Mouse (Mus musculus) G1E (cell line): Measurements from ENCODE around the gene Vps37d. TPM values are rescaled to one million over a fixed set of nuclear protein-coding genes. Genes with fewer than 3 reads are reported as not detected.

ENCODE experiments used
- ATAC-seq: 2 replicates; pipeline ENCODE4 v1.8.0; 2016; ENCODE audit warnings: mild to moderate bottlenecking; ENCODE audit not compliant: insufficient number of reproducible peaks, poor library complexity, low FRiP score, severe bottlenecking; ENCODE audit errors: extremely low read depth
- DNase-seq: peaks from one replicate; pipeline ENCODE4 v3.0.0; 2012; ENCODE audit warnings: low spot score
- H3K27me3 ChIP-seq: 2 replicates; pipeline ENCODE4 v1.6.1; 2012; ENCODE audit warnings: mild to moderate bottlenecking, low read length, inconsistent platforms; ENCODE audit not compliant: insufficient read depth
- H3K36me3 ChIP-seq: replicated peaks from 2 replicates; pipeline ENCODE3; 2012; ENCODE audit warnings: mild to moderate bottlenecking, inconsistent platforms
- H3K4me1 ChIP-seq: 2 replicates; pipeline ENCODE4 v1.6.1; 2012; ENCODE audit warnings: low read depth, low read length, inconsistent platforms, mixed read lengths; ENCODE audit not compliant: insufficient read depth
- H3K4me3 ChIP-seq: 2 replicates; pipeline ENCODE4 v1.5.1; 2012; ENCODE audit warnings: low read depth, mild to moderate bottlenecking, inconsistent platforms, low read length, moderate library complexity, mixed read lengths
- H3K9me3 ChIP-seq: replicated peaks from 2 replicates; pipeline ENCODE4 v1.6.1; 2012; ENCODE audit warnings: inconsistent platforms
- CTCF ChIP-seq: IDR thresholded peaks from 2 replicates; pipeline ENCODE4 v1.5.1; 2012; ENCODE audit warnings: low read depth, low read length, inconsistent platforms, mixed read lengths
- GATA1 ChIP-seq: IDR thresholded peaks from 2 replicates; pipeline ENCODE4 v1.6.1; 2012; ENCODE audit warnings: borderline replicate concordance, low read length, inconsistent platforms, mixed read lengths
- GATA2 ChIP-seq: IDR thresholded peaks from 2 replicates; pipeline ENCODE4 v1.6.1; 2012; ENCODE audit warnings: low read depth, low read length, inconsistent platforms, borderline replicate concordance
- POLR2AphosphoS5 ChIP-seq: IDR thresholded peaks from 2 replicates; pipeline ENCODE4 v1.6.1; 2012; ENCODE audit warnings: low read depth, low read length, inconsistent platforms; ENCODE audit not compliant: insufficient replicate concordance
- TAL1 ChIP-seq: conservative IDR thresholded peaks from 2 replicates; pipeline ENCODE4 v1.6.1; 2012; ENCODE audit warnings: low read depth, low read length, inconsistent platforms, mixed read lengths
- polyA plus RNA-seq: library from polyadenylated mRNA; stranded (reverse); fragments of >175 nt; gene quantifications from 2 replicates; pipeline ENCODE4 v1.2.3, GENCODE M21; 2012
- total RNA-seq, 2 experiments: library from RNA; stranded (forward) in 1 of 2; stranded (reverse) in 1 of 2; fragments of 200-1000 nt in 1 of 2; fragments of >200 nt in 1 of 2; fragmentation: Nextera tagmentation in 1 of 2; gene quantifications; 2 replicates each; pipeline ENCODE4 v1.2.3; 2014 to 2017

Vps37d gene
- total RNA-seq (2014; fragmentation: Nextera tagmentation): not detected in 2 replicates
- total RNA-seq (2017): not detected in 2 replicates
- 0.41 and 0.72 TPM in 2 replicates for polyA plus RNA-seq

- peak; percentile 34; the same call in 1 of the 2 replicates for ATAC-seq
- peak within 1 kb of the TSS; percentile 68 for H3K4me3 ChIP-seq
- peaks cover 46% of the 10 kb centered on the region for H3K27me3 ChIP-seq
Observed at GRCm38 (mm10) chr5:135077564-135078481, at the start of gene Vps37d. Gene Vps37d, minus strand, starts transcription at chr5:135078266.

DNA sequence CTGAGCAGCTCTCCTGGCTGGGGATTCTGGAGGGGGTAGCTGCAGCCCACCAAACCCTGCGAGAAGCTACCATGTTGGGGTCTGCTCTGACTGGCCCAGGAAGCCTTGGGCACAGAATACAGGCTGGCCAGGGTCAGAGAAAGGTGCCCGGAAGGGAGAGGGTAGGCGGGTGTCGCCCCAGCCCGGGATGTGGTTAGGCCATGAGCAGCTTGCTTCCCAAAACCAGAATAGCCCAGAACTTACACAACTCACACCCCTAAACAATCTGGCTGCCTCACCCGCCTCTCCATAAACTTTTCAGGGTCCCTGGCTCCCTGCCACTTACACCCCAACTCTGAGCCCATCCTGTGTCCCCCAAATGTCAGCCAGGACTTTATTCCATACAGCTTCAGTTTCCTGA is 49.6 kb upstream of the Vps37d start:
- TF ChIP-seq CTCF: no peak
- TF ChIP-seq GATA1: no peak
- no peak for TF ChIP-seq TAL1
- TF ChIP-seq GATA2: no peak
- no peak for TF ChIP-seq POLR2AphosphoS5
- Histone ChIP-seq H3K4me1 (no peaks in the 10 kb centered on the region), H3K36me3 (no peaks in the 10 kb centered on the region), H3K4me3 (no peak overlapping the region), H3K27me3 (peaks cover 49% of the 10 kb centered on the region), H3K9me3 (no peaks in the 10 kb centered on the region)
- ATAC-seq (no peak), DNase-seq (no peak)

More at GRCm38 (mm10) chr5:135077564-135078481, at the start of gene Vps37d:
- Histone ChIP-seq H3K4me1 (peaks cover 29% of the 10 kb centered on the region), H3K9me3 (no peaks in the 10 kb centered on the region), H3K36me3 (no peaks in the 10 kb centered on the region)
- TF ChIP-seq GATA1 (no peak), CTCF (0 out of 2 replicates have a peak, but pooled peaks have one; percentile 14)
- DNase-seq: peak; percentile 69

DNA sequence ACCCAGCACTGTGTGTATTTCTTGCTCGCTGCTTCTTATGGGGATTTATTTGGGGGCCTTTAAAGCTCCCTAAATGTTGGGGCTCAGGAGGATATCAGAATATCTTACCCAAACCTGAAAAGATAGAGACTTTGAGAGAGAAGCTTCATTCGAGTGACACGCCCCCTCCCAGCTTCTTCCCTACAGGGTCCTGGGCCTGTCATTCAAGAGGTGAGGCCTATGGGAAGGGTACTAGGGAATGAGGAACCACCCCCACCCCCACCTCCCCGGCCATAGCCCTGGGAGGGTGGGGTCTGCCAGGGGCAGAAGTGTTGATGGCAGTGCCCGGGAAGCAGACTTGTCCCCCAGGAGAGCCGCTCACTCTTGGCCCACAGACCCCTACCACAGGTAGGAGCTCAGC is 48.1 kb upstream of the Vps37d start:
- Histone ChIP-seq H3K4me3 (no peak overlapping the region), H3K4me1 (no peaks in the 10 kb centered on the region; the same call in 1 of the 2 replicates), H3K36me3 (no peaks in the 10 kb centered on the region), H3K27me3 (peaks cover 59% of the 10 kb centered on the region), H3K9me3 (no peaks in the 10 kb centered on the region)
- ATAC-seq: no peak
- no peak for TF ChIP-seq CTCF
- DNase-seq: no peak

DNA sequence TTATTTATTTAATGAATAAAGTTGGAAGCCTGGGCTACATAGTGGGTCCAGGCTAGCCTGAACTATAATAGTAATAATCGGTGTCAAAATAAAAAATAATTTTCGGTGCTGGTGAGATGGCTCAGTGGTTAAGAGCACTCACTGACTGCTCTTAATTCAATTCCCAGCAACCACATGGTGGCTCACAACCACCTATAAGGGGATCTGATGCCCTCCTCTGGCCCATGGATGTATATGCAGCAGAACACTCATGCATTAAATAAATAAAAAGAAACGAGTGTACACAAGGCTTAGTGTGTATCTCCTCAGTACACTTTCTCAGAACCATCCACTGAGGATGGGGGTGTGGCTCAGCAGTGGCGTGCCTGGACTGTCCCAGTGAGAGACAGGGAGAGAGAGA is 42.7 kb upstream of the Vps37d start:
- DNase-seq (no peak), ATAC-seq (no peak)
- peaks cover 42% of the 10 kb centered on the region for H3K27me3 ChIP-seq

GRCm38 (mm10) chr5:135118589-135119081 is 40.6 kb upstream of the Vps37d start:
- H3K27me3 ChIP-seq: peaks cover 33% of the 10 kb centered on the region
- H3K4me1 ChIP-seq: peaks cover 9% of the 10 kb centered on the region
- DNase-seq: peak; percentile 57
- TF ChIP-seq CTCF (peak; percentile 71), GATA1 (no peak)
- ATAC-seq: no peak
- no peak overlapping the region; the same call in 1 of the 2 replicates for H3K4me3 ChIP-seq
- no peaks in the 10 kb centered on the region for H3K9me3 ChIP-seq
- no peaks in the 10 kb centered on the region for H3K36me3 ChIP-seq

More for the DNA sequence above, 42.7 kb upstream of the Vps37d start:
- H3K4me1 ChIP-seq: peaks cover 9% of the 10 kb centered on the region
- no peaks in the 10 kb centered on the region for H3K9me3 ChIP-seq
- no peaks in the 10 kb centered on the region for H3K36me3 ChIP-seq
- no peak overlapping the region for H3K4me3 ChIP-seq
- TF ChIP-seq CTCF: no peak
- TF ChIP-seq GATA1: no peak
- TF ChIP-seq GATA2: no peak
- no peak for TF ChIP-seq TAL1
- no peak for TF ChIP-seq POLR2AphosphoS5

DNA sequence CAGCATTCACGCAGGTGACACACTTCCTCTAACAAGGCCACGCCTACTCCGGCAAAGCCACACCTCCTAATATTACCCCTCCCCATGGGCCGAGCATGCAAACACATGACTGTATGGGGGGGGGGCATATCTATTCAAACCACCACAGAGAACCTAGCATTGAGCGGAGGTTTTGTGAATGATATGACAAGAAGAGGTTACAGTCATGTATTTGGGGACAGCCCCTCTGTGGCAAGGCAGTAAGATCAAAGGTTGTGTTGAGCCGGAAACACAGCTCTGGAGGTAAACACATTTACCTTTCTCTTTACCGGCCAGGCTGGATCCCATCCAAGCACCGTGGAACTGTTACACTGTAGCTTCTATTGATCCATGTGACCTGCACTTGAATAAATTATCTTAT is 37.2 kb upstream of the Vps37d start:
- no peak for TF ChIP-seq TAL1
- no peak for TF ChIP-seq GATA2
- TF ChIP-seq GATA1: no peak
- TF ChIP-seq POLR2AphosphoS5: no peak
- TF ChIP-seq CTCF: no peak
- H3K36me3 ChIP-seq: no peaks in the 10 kb centered on the region
- peaks cover 16% of the 10 kb centered on the region for H3K27me3 ChIP-seq
- no peak for ATAC-seq
- no peaks in the 10 kb centered on the region for H3K9me3 ChIP-seq
- H3K4me1 ChIP-seq: peaks cover 9% of the 10 kb centered on the region
- DNase-seq: no peak
- H3K4me3 ChIP-seq: no peak overlapping the region
